Mouse (Mus musculus): ENCODE data around the gene Lce3e. TPM values are rescaled to one million over a fixed set of nuclear protein-coding genes. Genes with fewer than 3 reads are reported as not detected.

The Lce3e gene
- polyA plus RNA-seq, 1 experiment from 2014 or later: not detected

DNA sequence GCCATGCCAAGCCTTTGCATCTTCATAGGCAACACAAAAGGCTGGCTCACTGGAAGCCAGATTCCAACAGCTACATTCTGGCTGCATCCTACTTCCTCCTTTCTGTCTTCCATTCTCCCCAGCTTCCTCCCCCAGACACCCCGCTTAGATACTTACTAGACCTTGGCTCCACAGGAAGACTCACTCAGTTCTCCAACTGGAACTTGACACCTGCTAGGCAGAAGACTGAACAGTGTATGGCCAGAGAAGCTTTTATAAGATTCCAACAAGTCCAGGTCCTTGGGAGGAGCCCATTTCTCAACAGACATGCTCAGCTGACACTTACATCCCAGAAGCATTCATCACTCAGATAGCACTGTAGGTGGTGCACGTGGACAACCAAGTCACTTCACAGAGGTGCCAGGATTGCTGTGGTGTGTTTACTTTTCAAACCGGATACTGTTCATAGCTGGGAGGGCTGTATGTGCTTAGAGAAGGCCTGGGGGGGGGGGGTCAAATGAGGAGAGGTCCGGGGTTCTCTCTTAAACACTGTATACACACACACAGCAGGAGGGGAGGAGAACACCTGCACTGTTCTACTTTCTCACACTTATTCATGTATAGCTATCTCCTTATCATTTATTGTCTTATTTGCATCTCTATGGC, 48.7 kb downstream of the Lce3e start, which contains the start of gene Crct1:
Gene Crct1 (minus strand): TSS at position 228 of the 645 bp plus-strand sequence.
- no peaks in the 10 kb centered on the region for H3K36me3 ChIP-seq (ENCODE audit: insufficient read depth, low read length)
- DNase-seq (ENCODE audit: low spot score): no peak
- TF ChIP-seq EP300 (IDR thresholded peaks at IDR 0.05): no peak
- no peak for TF ChIP-seq CTCF (IDR thresholded peaks at IDR 0.05)
- H3K4me1 ChIP-seq (ENCODE audit: insufficient read depth, low read depth, low read length): no peaks in the 10 kb centered on the region
- H3K4me2 ChIP-seq (replicated peaks; ENCODE audit: low read depth, low read length): peak within 1 kb of the TSS; percentile 67
- ATAC-seq: no peak
- no peak within 1 kb of the TSS for H3K27ac ChIP-seq (ENCODE audit: low read length)
- H3K4me3 ChIP-seq (ENCODE audit: low read depth, low read length): peak within 1 kb of the TSS; percentile 31
- WGBS: 19% methylated on average over 4 of the region's 4 CpGs
- no peaks in the 10 kb centered on the region for H3K9me3 ChIP-seq (ENCODE audit: low read length)
- no peaks in the 10 kb centered on the region for H3K27me3 ChIP-seq (replicated peaks; ENCODE audit: insufficient read depth, low read length)
- no peak within 1 kb of the TSS; the same call in 1 of the 2 replicates for H3K9ac ChIP-seq (replicated peaks; ENCODE audit: low read depth)

Other genes starting within 250 kb of the Lce3e start
- gene Lce1f, start 246.7 kb upstream of the Lce3e start, polyA plus RNA-seq (2015; fragmentation: Nextera tagmentation; extraction: Ambion mirVana): not detected in 2 replicates
- gene Gm38119, start 228.0 kb upstream of the Lce3e start, polyA plus RNA-seq (2015; fragmentation: Nextera tagmentation; extraction: Ambion mirVana): not detected in 2 replicates
- gene Lce1g, start 214.7 kb upstream of the Lce3e start, polyA plus RNA-seq (2015; fragmentation: Nextera tagmentation; extraction: Ambion mirVana): not detected in 2 replicates
- not detected in 2 replicates for gene Lce1h, start 202.0 kb upstream of the Lce3e start, polyA plus RNA-seq (2015; fragmentation: Nextera tagmentation; extraction: Ambion mirVana)
- not detected in 2 replicates for gene Lce1i, start 188.2 kb upstream of the Lce3e start, polyA plus RNA-seq (2015; fragmentation: Nextera tagmentation; extraction: Ambion mirVana)
- gene Lce1j, start 176.5 kb upstream of the Lce3e start, polyA plus RNA-seq (2015; fragmentation: Nextera tagmentation; extraction: Ambion mirVana): not detected in 2 replicates
- gene Lce1k, start 159.2 kb upstream of the Lce3e start, polyA plus RNA-seq (2015; fragmentation: Nextera tagmentation; extraction: Ambion mirVana): not detected in 2 replicates
- not detected in 2 replicates for gene Kprp, start 139.8 kb upstream of the Lce3e start, polyA plus RNA-seq (2015; fragmentation: Nextera tagmentation; extraction: Ambion mirVana)
- not detected in 2 replicates for gene Lce1l, start 115.8 kb upstream of the Lce3e start, polyA plus RNA-seq (2015; fragmentation: Nextera tagmentation; extraction: Ambion mirVana)
- gene 2310050C09Rik, start 96.8 kb upstream of the Lce3e start, polyA plus RNA-seq (2015; fragmentation: Nextera tagmentation; extraction: Ambion mirVana): not detected in 2 replicates
- not detected in 2 replicates for gene Lce3a, start 40.8 kb upstream of the Lce3e start, polyA plus RNA-seq (2015; fragmentation: Nextera tagmentation; extraction: Ambion mirVana)
- gene Lce3b, start 34.1 kb upstream of the Lce3e start, polyA plus RNA-seq (2015; fragmentation: Nextera tagmentation; extraction: Ambion mirVana): not detected in 2 replicates
- not detected in 2 replicates for gene Lce3c, start 22.6 kb upstream of the Lce3e start, polyA plus RNA-seq (2015; fragmentation: Nextera tagmentation; extraction: Ambion mirVana)
- not detected in 2 replicates for gene Lce3d, start 9.7 kb upstream of the Lce3e start, polyA plus RNA-seq (2015; fragmentation: Nextera tagmentation; extraction: Ambion mirVana)
- not detected in 2 replicates for gene Lce3f, start 25.2 kb downstream of the Lce3e start, polyA plus RNA-seq (2015; fragmentation: Nextera tagmentation; extraction: Ambion mirVana)
- gene Crct1, start 48.6 kb downstream of the Lce3e start, polyA plus RNA-seq (2015; fragmentation: Nextera tagmentation; extraction: Ambion mirVana): not detected in 2 replicates
- gene Lce1m, start 52.0 kb downstream of the Lce3e start, polyA plus RNA-seq (2015; fragmentation: Nextera tagmentation; extraction: Ambion mirVana): not detected in 2 replicates
- not detected in 2 replicates for gene Gm4858, start 101.8 kb downstream of the Lce3e start, polyA plus RNA-seq (2015; fragmentation: Nextera tagmentation; extraction: Ambion mirVana)
- not detected in 2 replicates for gene Crnn, start 177.7 kb downstream of the Lce3e start, polyA plus RNA-seq (2015; fragmentation: Nextera tagmentation; extraction: Ambion mirVana)
- gene Flg2, start 230.2 kb downstream of the Lce3e start, polyA plus RNA-seq (2015; fragmentation: Nextera tagmentation; extraction: Ambion mirVana): not detected in 2 replicates